Mouse (Mus musculus): ENCODE measurements at regions not wholly inside any gene's neighbourhood (a gene's known extent, or its start where the extent isn't known, plus 50 kb on each side); places are given as distances from the start of the nearest gene placed in this dataset.

GRCm38 (mm10) chr15:47289691-47290090 is 6595.0 kb upstream of the Gm7489 start:
- DNase-seq (ENCODE audit: low read depth, low spot score): peak; percentile 16

GRCm38 (mm10) chr15:47299787-47300186 is 6584.9 kb upstream of the Gm7489 start:
- DNase-seq (ENCODE audit: low read depth, low spot score): no peak

- DNase-seq (ENCODE audit: low read depth, low spot score): no peak
Observed at GRCm38 (mm10) chr15:47330505-47330904, 6554.2 kb upstream of the Gm7489 start.

Data from brain, adult 2 months (tissue).